9 mouse cellular contexts compared by ENCODE assay signal in genomic region chr15:97458748-97459221, GRCm38 (mm10).
DNase-seq lines count a peak whose midpoint lies in the region; ATAC-seq lines count a peak whose summit lies in the region.
"Had no signal": no experiment of that assay in that cellular context is flagged by ENCODE, and none has a peak within 500 bp of the region (broad histone marks: within the 10 kb centered on the region; RNA-seq: fewer than 3 reads in every experiment).

No protein-coding gene starts in this region.

- no peak overlapping the region for H3K27ac ChIP-seq in heart, embryonic 13.5 days (replicated peaks)
- no peak overlapping the region for H3K27ac ChIP-seq in hindbrain, embryonic 15.5 days (replicated peaks)
- H3K27ac ChIP-seq: heart, embryonic 15.5 days had no signal

- WGBS in heart, embryonic 13.5 days, result 51% methylated on average over 11 of the region's 11 CpGs
- 74% methylated on average over 11 of the region's 11 CpGs for WGBS in hindbrain, embryonic 15.5 days

- peak overlapping the region; percentile 46 for H3K4me2 ChIP-seq in heart, embryonic 13.5 days
- H3K4me2 ChIP-seq in hindbrain, embryonic 15.5 days, result peak overlapping the region; percentile 36; the same call in 1 of the 2 replicates

- no peaks in the 10 kb centered on the region for H3K4me1 ChIP-seq in heart, embryonic 13.5 days
- H3K4me1 ChIP-seq in hindbrain, embryonic 15.5 days (replicated peaks), result no peaks in the 10 kb centered on the region
- H3K4me1 ChIP-seq: heart, embryonic 15.5 days had no signal

- no peak for DNase-seq in heart, postnatal 25 days (ENCODE audit: low spot score)
- DNase-seq in spleen, adult 18-20 months, result peak; percentile 72 to 73
- no peak for DNase-seq in left cerebral cortex, postnatal 4 days
- no peak for DNase-seq in c-Kit-positive CD71-positive TER-119-positive erythroid progenitor cells, embryonic 14.5 days (ENCODE audit: low spot score)
- no peak for DNase-seq in layer of hippocampus, postnatal 25 days (ENCODE audit: extremely low spot score in 1 of 2, low spot score in 1 of 2)

- H3K36me3 ChIP-seq in heart, embryonic 13.5 days, result no peaks in the 10 kb centered on the region
- H3K36me3 ChIP-seq in hindbrain, embryonic 15.5 days, result no peaks in the 10 kb centered on the region
- H3K36me3 ChIP-seq: heart, embryonic 15.5 days had no signal

- no peak for ATAC-seq in heart, embryonic 13.5 days (ENCODE audit: extremely low read depth, insufficient number of reproducible peaks, low FRiP score, low TSS enrichment)
- ATAC-seq in CD4-positive, CD25-positive, alpha-beta regulatory T cell, adult 4 months, result peak; percentile 76
- ATAC-seq in hindbrain, embryonic 15.5 days (ENCODE audit: low FRiP score, low read depth), result no peak

- intact Hi-C loops in heart, postnatal 25 days (cut with DNase I), result loop anchor here (5.0 to 10.0 kb wide), 2 partner anchors 126 to 221 kb away; no protein-coding TSS in a partner anchor
- intact Hi-C loops in left cerebral cortex, postnatal 4 days (cut with DNase I), result loop anchor here (10.0 kb wide), 1 partner anchor 206 kb away; no protein-coding TSS in a partner anchor

- no peak overlapping the region for H3K4me3 ChIP-seq in heart, embryonic 13.5 days
- H3K4me3 ChIP-seq in hindbrain, embryonic 15.5 days, result no peak overlapping the region
- H3K4me3 ChIP-seq: heart, embryonic 15.5 days had no signal

- H3K27me3 ChIP-seq in heart, embryonic 13.5 days (replicated peaks), result no peaks in the 10 kb centered on the region
- no peaks in the 10 kb centered on the region for H3K27me3 ChIP-seq in hindbrain, embryonic 15.5 days
- H3K27me3 ChIP-seq: heart, embryonic 15.5 days had no signal

- no peak overlapping the region for H3K9ac ChIP-seq in heart, embryonic 13.5 days
- H3K9ac ChIP-seq in hindbrain, embryonic 15.5 days, result no peak overlapping the region
- H3K9ac ChIP-seq: heart, embryonic 15.5 days had no signal

- H3K9me3 ChIP-seq in heart, embryonic 13.5 days, result no peaks in the 10 kb centered on the region
- H3K9me3 ChIP-seq in hindbrain, embryonic 15.5 days, result no peaks in the 10 kb centered on the region
- H3K9me3 ChIP-seq: heart, embryonic 15.5 days had no signal

Comparison
In these comparisons a context has a peak if more than half of its experiments do, and no peak if none do; other contexts are left out.
1. DNase-seq: peak in spleen, adult 18-20 months (2 of 2); none in heart, postnatal 25 days (single experiment), left cerebral cortex, postnatal 4 days (single experiment), c-Kit-positive CD71-positive TER-119-positive erythroid progenitor cells, embryonic 14.5 days (single experiment) and layer of hippocampus, postnatal 25 days (0 of 2).